Mouse (Mus musculus) thymus, adult 2 months (tissue): ENCODE data around the gene Rflnb. TPM values are rescaled to one million over a fixed set of nuclear protein-coding genes. Genes with fewer than 3 reads are reported as not detected.
"Not testable (repeated sequence)": the region's sequence is repeated elsewhere in the genome, so short reads cannot be mapped to it uniquely, and the experiment has no call there.

Source experiments
- DNase-seq: peaks from one replicate; pipeline ENCODE4 v3.0.0; 2021
- H3K27ac ChIP-seq: fragments of 200-500 bp; 2 replicates; pipeline ENCODE4 v1.5.1; 2012; ENCODE audit warnings: low read length, control low read depth; ENCODE audit not compliant: control insufficient read depth, insufficient read depth
- H3K27me3 ChIP-seq: fragments of 200-500 bp; 2 replicates; pipeline ENCODE4 v1.6.1; 2012; ENCODE audit warnings: mild to moderate bottlenecking, low read length, moderate library complexity, mixed read lengths; ENCODE audit not compliant: control insufficient read depth, insufficient read depth
- H3K36me3 ChIP-seq: fragments of 200-500 bp; 2 replicates; pipeline ENCODE4 v1.6.1; 2012; ENCODE audit warnings: mild to moderate bottlenecking, low read length, moderate library complexity; ENCODE audit not compliant: control insufficient read depth, insufficient read depth
- H3K4me1 ChIP-seq: fragments of 200-500 bp; replicated peaks from 2 replicates; pipeline ENCODE4 v1.6.1; 2012; ENCODE audit warnings: low read length; ENCODE audit not compliant: control insufficient read depth, insufficient read depth
- H3K4me3 ChIP-seq: fragments of 200-500 bp; 2 replicates; pipeline ENCODE4 v1.5.1; 2012; ENCODE audit warnings: mild to moderate bottlenecking, low read length, control low read depth, moderate library complexity; ENCODE audit not compliant: control insufficient read depth, insufficient read depth
- CTCF ChIP-seq: fragments of 200-500 bp; IDR thresholded peaks from 2 replicates; pipeline ENCODE4 v1.5.1; 2012; ENCODE audit warnings: mild to moderate bottlenecking, control low read depth, low read length, moderate library complexity, borderline replicate concordance; ENCODE audit not compliant: control insufficient read depth, poor library complexity, insufficient read depth; ENCODE audit errors: extremely low read depth
- POLR2A ChIP-seq: fragments of 200-500 bp; IDR thresholded peaks from 2 replicates; pipeline ENCODE4 v1.6.1; 2012; ENCODE audit warnings: mild to moderate bottlenecking, low read length, control low read depth, moderate library complexity; ENCODE audit not compliant: control insufficient read depth, poor library complexity, insufficient read depth; ENCODE audit errors: extremely low read depth
- WGBS: fragments of 180-500 bp; shearing (Covaris S2); methylation state at CpG from one replicate; pipeline ENCODE4 v1.1.7; 2018; 5-methylcytosine and 5-hydroxymethylcytosine counted together
- polyA plus RNA-seq: library from polyadenylated mRNA; depleted of rRNA; stranded (reverse); fragments of >200 nt; gene quantifications from 2 replicates; pipeline ENCODE4 v1.2.3, GENCODE M21; 2012

Gene Rflnb
- polyA plus RNA-seq, 1 experiment: 8.9 TPM

GRCm38 (mm10) chr11:76009101-76009500 lies 18.5 kb downstream of the Rflnb start:
- H3K36me3 ChIP-seq: no peaks in the 10 kb centered on the region
- 77% methylated on average over 6 of the region's 6 CpGs for WGBS
- DNase-seq: no peak
- no peak overlapping the region for H3K27ac ChIP-seq
- TF ChIP-seq POLR2A (no peak), CTCF (no peak)
- no peaks in the 10 kb centered on the region for H3K27me3 ChIP-seq
- H3K4me3 ChIP-seq: no peak overlapping the region
- no peaks in the 10 kb centered on the region for H3K4me1 ChIP-seq

- no peak for TF ChIP-seq POLR2A
- TF ChIP-seq CTCF: no peak
- DNase-seq: no peak
- no peaks in the 10 kb centered on the region for H3K36me3 ChIP-seq
- no peaks in the 10 kb centered on the region for H3K4me1 ChIP-seq
- H3K27ac ChIP-seq: no peak overlapping the region
- H3K27me3 ChIP-seq: no peaks in the 10 kb centered on the region
- H3K4me3 ChIP-seq: no peak overlapping the region
- WGBS: 96% methylated on average over 2 of the region's 2 CpGs
These were observed 19.4 kb downstream of the Rflnb start for GRCm38 (mm10) chr11:76008162-76008561.

GRCm38 (mm10) chr11:76004276-76004675 lies 23.3 kb downstream of the Rflnb start:
- WGBS: 97% methylated on average over 7 of the region's 7 CpGs
- H3K27me3 ChIP-seq, H3K36me3 ChIP-seq, H3K4me1 ChIP-seq, H3K4me3 ChIP-seq, DNase-seq, H3K27ac ChIP-seq: not testable (repeated sequence)

- DNase-seq: no peak
- 69% methylated on average over 3 of the region's 3 CpGs for WGBS
- no peaks in the 10 kb centered on the region for H3K27me3 ChIP-seq
- H3K4me1 ChIP-seq: peaks cover 6% of the 10 kb centered on the region
- TF ChIP-seq CTCF (no peak), POLR2A (no peak)
- no peak overlapping the region for H3K4me3 ChIP-seq
- no peak overlapping the region for H3K27ac ChIP-seq
- H3K36me3 ChIP-seq: no peaks in the 10 kb centered on the region
These were observed 26.2 kb downstream of the Rflnb start for GRCm38 (mm10) chr11:76001237-76001878.

GRCm38 (mm10) chr11:76000701-76001100 lies 26.9 kb downstream of the Rflnb start:
- H3K27ac ChIP-seq: no peak overlapping the region
- no peak for TF ChIP-seq POLR2A
- TF ChIP-seq CTCF: no peak
- no peak for DNase-seq
- no peaks in the 10 kb centered on the region for H3K36me3 ChIP-seq
- peaks cover 6% of the 10 kb centered on the region for H3K4me1 ChIP-seq
- H3K27me3 ChIP-seq: no peaks in the 10 kb centered on the region
- no peak overlapping the region for H3K4me3 ChIP-seq
- WGBS: 96% methylated on average over 5 of the region's 5 CpGs

GRCm38 (mm10) chr11:75999440-76000155 lies 28.0 kb downstream of the Rflnb start, which contains the start of gene 1700016K19Rik:
1700016K19Rik (plus strand) TSS chr11:75999912.
- peak within 1 kb of the TSS; percentile 19 for H3K4me3 ChIP-seq
- no peaks in the 10 kb centered on the region for H3K27me3 ChIP-seq
- peaks cover 6% of the 10 kb centered on the region for H3K4me1 ChIP-seq
- no peak for TF ChIP-seq POLR2A
- peak; percentile 63; the same call in 1 of the 2 replicates for TF ChIP-seq CTCF
- WGBS: 14% methylated on average over 35 of the region's 36 CpGs
- peak; percentile 86 for DNase-seq
- no peaks in the 10 kb centered on the region for H3K36me3 ChIP-seq
- H3K27ac ChIP-seq: no peak within 1 kb of the TSS
